Mouse (Mus musculus) CD4-positive, CD25-positive, alpha-beta regulatory T cell, adult 4 months (primary cell): ENCODE results near the gene Tspan32. TPM values are rescaled to one million over a fixed set of nuclear protein-coding genes. Genes with fewer than 3 reads are reported as not detected.

Source experiments
- ATAC-seq: one replicate; pipeline ENCODE4 v1.8.0; 2017
- polyA plus RNA-seq, 2 experiments: library from polyadenylated mRNA; unstranded; fragments of 100-300 nt; shearing (Covaris generic); gene quantifications; one replicate each; pipeline ENCODE4 v1.2.1; 2017

Gene Tspan32
- 100 to 1,000 TPM; 672 to 754 TPM for polyA plus RNA-seq

- peak; percentile 67 for ATAC-seq
Observed at GRCm38 (mm10) chr7:143004727-143005343, at the start of gene Tspan32. Tspan32 (plus strand) TSS chr7:143005046.

DNA sequence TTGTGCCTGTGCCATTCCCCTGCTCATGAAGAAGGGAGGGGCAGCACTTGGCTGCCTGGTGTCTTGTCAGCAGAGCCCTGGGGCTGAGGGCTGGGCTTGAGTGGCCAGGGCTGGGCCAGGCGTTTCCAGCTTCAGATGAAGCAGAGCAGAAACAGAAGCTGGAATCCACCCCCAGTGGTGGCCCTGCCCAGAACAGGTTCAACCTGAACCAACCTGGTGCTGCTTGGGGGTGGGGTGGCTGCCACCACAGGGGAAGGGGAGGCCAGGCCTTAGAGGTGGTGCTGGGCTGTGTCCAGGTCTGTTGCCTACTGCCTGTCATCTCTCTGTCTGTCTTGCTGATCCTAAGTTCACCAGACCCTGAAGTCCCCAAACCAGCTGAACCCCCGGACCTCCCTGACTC is 48.8 kb upstream of the Tspan32 start:
- no peak for ATAC-seq

GRCm38 (mm10) chr7:142958817-142959216 is 46.0 kb upstream of the Tspan32 start:
- ATAC-seq, result no peak

DNA sequence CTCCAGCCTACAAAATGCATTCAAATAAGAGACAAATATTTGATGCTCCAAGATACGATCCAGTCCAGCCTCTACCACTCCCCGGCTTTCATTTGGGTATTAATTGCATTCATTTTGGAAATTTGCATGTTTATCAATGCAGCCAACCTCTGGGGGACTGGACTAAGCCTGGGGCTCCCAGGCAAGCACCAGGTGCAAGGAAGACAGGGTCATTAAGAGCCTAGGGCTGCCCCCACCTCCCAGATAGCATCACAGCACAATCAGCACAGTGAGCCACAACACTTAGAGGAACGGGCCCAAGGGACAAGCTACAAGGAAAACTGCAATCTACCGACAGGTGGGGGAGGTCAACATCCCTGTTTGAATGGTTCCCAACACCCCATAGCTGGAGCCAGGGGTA is 45.1 kb upstream of the Tspan32 start:
- no peak for ATAC-seq

- no peak for ATAC-seq
Observed at GRCm38 (mm10) chr7:142967414-142967883, 37.4 kb upstream of the Tspan32 start.

DNA sequence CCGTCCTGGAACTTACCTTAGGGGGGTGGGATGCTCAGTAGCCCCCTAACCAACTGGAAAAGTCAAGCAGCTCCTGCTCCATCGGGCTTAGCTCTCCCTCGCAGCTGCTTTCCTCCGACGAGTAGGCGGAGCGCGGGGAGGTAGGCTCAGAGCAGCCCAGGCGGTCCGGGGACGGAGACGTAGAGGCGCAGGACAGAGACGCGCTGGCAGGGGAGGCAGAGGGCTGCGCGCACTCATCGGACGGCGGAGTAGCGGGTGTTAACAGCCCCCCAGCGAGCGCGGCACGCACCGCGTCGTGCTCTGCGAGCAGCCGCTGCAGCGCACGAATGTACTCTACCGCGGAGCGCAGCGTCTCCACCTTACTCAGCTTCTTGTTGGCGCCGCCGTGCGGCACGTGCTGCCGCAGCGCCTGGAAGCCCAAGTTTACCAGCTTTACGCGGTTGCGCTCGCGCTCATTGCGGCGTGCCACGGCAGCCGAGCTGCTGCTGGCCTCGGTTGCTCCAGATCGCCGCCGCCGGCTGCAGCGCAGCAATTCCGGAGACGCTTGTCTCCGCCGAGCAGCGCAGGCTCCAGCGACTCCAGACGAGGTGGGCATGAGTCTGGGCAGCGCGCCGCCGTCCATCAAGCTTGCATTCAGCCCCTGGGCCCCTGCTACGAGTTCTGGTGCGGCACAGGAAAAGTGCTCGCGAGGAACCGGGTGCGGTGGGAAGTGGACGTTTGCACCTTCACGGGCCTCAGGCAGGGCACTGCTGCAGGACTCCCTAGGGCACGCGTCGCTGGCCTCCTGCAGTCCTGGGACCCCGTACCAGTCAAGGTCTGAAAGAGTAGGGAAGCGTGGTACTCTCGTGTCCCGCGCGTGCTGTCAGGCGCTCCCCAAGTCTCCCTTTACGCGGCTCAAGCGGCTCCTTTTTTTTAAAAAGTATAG is 36.7 kb upstream of the Tspan32 start:
- ATAC-seq, result no peak

- ATAC-seq, result no peak
Observed at GRCm38 (mm10) chr7:142968809-142969511, 35.9 kb upstream of the Tspan32 start, which contains the start of gene Ascl2. Ascl2 (minus strand) TSS chr7:142969264.

DNA sequence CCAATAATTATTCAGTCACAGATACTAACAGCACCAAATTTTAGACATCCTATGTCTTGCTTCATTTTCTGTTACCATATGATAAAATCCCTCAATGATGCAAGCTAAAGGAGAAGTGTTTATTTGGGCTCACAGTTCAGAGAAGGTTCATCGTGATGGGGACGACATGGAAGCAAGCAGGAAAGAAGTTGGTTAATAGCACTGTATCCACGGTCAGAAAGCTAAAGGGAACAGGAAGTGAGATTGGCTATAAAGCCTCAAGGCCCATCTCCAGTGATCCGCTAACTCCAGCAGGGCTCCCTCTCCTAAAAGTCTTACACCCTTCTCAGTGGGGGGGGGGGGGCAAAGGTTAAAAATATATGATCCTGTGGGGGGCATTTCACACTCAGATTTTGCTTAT is 22.9 kb upstream of the Tspan32 start:
- ATAC-seq, result no peak

- ATAC-seq, result no peak
Observed at GRCm38 (mm10) chr7:142985146-142985545, 19.7 kb upstream of the Tspan32 start.

- ATAC-seq, result no peak
Observed at GRCm38 (mm10) chr7:142987718-142988117, 17.1 kb upstream of the Tspan32 start.

GRCm38 (mm10) chr7:142995004-142995403 is 9.8 kb upstream of the Tspan32 start:
- ATAC-seq, result no peak

- ATAC-seq, result no peak
Observed at GRCm38 (mm10) chr7:142995630-142996338, 9.1 kb upstream of the Tspan32 start.

- no peak for ATAC-seq
Observed at GRCm38 (mm10) chr7:142996998-142997397, 7.8 kb upstream of the Tspan32 start.

DNA sequence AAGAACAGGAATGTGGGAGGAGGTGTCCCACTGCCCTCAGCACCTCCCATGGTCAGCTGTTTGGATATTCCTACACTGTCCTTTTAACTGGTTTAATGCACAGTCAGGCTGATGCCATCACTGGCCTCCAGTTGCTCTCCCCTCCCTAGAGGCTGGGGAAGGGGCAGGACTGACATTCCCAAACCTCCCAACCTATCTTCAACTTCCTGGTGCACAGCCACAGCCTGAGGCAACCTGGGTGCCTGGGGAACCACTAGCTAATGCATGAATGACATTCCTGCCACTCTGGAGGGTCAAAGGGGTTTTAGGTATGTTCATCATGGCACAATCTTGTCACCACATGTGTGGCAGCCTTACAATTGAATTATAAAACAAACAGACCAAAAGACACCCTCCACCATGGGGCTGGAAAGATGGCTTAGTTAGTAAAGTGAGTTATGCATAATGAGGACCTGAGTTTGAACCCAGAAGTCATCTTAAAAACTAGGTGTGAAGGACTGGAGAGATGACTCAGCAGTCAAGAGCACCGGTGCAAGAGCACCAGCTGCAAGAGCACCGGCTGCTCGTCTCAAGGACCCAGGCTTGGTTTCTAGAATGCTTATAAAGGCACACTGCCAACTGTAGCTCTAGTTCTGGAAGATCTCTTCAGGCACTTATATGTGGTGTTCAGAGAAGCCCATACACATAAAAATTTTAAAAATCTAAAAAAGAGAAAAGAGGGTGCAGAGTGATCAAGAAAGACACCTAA is 7.3 kb upstream of the Tspan32 start:
- ATAC-seq, result no peak

DNA sequence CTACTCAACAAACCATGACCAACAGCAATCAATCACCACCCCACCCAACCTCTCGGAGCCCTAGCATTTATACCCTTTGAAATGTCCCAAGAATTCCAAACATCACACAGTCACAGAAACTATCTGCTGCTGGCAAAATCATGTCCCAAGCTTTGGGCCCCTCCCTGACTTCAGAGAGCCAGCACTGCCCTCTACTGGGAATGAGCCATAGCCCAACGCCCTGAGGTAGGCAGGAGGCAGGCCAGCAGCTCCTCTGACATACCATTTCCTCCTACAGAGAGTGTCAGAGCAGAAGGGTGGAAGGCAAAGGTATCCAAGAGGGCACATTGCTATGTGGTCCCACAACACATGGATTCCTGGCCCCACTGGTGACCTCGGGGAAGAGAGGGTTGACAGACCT is 2.2 kb upstream of the Tspan32 start:
- ATAC-seq, result no peak

- ATAC-seq, result peak; percentile 48
Observed at GRCm38 (mm10) chr7:143005344-143006096, 674 bp downstream of the Tspan32 start.

GRCm38 (mm10) chr7:143006097-143006755 is 1.4 kb downstream of the Tspan32 start:
- no peak for ATAC-seq

DNA sequence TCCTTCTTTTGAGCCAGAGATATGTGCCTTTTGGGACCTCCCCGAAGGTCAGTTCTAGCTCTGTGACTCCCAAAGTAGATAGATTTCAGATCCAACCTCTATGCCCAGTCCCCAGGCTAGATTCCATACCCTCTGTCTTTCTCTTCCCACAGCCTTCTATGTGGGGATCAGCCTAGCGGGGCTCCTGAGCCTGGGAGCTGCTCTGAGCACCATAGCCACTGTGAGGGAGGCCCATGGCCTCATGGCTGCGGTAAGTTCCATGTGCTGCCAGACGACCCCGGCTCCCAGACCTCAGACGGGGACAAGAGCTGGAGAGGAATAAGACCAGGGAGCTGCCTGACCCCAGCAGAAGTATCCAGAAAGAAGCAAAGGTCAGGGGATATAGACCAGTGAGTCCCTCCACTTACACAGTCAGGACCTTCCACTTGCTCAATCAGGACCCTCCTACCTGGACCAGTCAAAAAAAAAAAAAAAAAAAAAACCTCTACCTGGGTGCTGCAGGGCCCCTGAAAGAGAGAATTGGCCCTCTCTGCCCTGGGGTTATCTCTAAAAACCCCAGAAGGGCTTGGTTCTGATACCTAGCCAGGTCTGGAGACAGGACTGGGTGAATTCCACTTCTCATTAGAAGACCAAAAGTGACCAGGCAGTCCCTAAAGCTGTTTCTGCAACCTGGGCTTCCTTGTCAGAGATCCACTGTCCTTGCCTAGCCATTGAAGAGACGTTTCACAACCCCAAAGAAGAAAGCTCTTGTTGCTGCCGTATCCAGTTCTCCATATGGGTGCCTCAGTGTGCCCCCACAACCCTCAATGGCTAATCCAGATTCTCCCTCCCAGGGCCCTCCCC is 2.1 kb downstream of the Tspan32 start:
- no peak for ATAC-seq
